Mouse (Mus musculus) embryonic fibroblast, embryonic 13.5 days (primary cell): ENCODE data around the gene Haus2. TPM values are rescaled to one million over a fixed set of nuclear protein-coding genes. Genes with fewer than 3 reads are reported as not detected.

Experiments
- H3K27ac ChIP-seq: 2 replicates; pipeline ENCODE4 v1.5.1; 2012; ENCODE audit warnings: low read length, control low read depth, inconsistent platforms; ENCODE audit not compliant: insufficient read depth
- H3K4me1 ChIP-seq: 2 replicates; pipeline ENCODE4 v1.6.1; 2011; ENCODE audit warnings: low read length; ENCODE audit not compliant: control insufficient read depth, insufficient read depth
- H3K4me3 ChIP-seq: 2 replicates; pipeline ENCODE4 v1.5.1; 2011; ENCODE audit warnings: mild to moderate bottlenecking, control low read depth, low read length; ENCODE audit not compliant: insufficient read depth
- CTCF ChIP-seq: IDR thresholded peaks from 2 replicates; pipeline ENCODE4 v1.5.1; 2011; ENCODE audit warnings: mild to moderate bottlenecking, control low read depth, low read length, moderate library complexity, borderline replicate concordance; ENCODE audit not compliant: insufficient read depth
- POLR2A ChIP-seq: IDR thresholded peaks from 2 replicates; pipeline ENCODE4 v1.6.1; 2011; ENCODE audit warnings: low read depth, mild to moderate bottlenecking, control low read depth, low read length, moderate library complexity
- polyA plus RNA-seq: library from polyadenylated mRNA; stranded (reverse); fragments of >200 nt; gene quantifications from 2 replicates; pipeline ENCODE4 v1.2.4, GENCODE M21; 2011; ENCODE audit warnings: low read depth; ENCODE audit not compliant: missing spikeins, insufficient read length

Gene Haus2
- polyA plus RNA-seq, 1 experiment, result 26.0 TPM

- TF ChIP-seq POLR2A, result no peak
- TF ChIP-seq CTCF, result no peak
- peaks cover 6% of the 10 kb centered on the region for H3K4me1 ChIP-seq
- H3K27ac ChIP-seq, result no peak overlapping the region
These were observed 50.1 kb downstream of the Haus2 start for GRCm38 (mm10) chr2:120659318-120659717.

DNA sequence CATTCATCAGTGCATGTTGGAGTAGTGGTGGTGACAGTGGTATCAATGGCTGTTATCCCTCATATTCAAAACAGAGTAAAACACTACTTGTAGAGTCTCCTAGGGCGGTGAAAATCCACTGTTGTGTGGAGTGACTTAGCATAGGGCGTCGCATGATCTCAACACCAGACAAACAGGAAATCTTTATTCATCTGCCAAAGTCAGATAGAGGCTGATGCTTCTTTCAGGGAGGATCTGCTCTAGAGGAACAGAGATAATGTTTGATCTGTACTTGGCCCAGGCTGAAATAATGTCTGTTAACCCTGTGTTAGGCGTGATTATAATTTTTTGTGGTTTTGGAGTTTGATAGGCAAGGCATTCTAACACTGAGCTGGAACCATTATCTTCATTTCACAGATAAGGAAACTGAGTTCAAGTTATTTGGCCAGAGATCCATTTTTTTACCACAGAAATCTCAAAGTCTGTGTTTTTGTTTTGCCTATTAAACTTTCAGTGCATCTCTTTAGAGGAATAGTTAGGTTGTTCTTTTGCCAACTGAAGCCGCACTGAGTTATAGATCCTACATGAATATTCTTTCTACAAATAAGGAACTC, 51.4 kb downstream of the Haus2 start:
- peaks cover 6% of the 10 kb centered on the region for H3K4me1 ChIP-seq
- TF ChIP-seq CTCF, result no peak
- no peak for TF ChIP-seq POLR2A
- no peak overlapping the region for H3K27ac ChIP-seq
- H3K4me3 ChIP-seq, result no peak overlapping the region

More at GRCm38 (mm10) chr2:120659318-120659717, 50.1 kb downstream of the Haus2 start:
- H3K4me3 ChIP-seq, result no peak overlapping the region

- Histone ChIP-seq H3K27ac (no peak overlapping the region), H3K4me1 (peaks cover 6% of the 10 kb centered on the region), H3K4me3 (no peak overlapping the region)
- TF ChIP-seq POLR2A, result no peak
- no peak for TF ChIP-seq CTCF
These were observed 53.6 kb downstream of the Haus2 start for GRCm38 (mm10) chr2:120662766-120663165.

DNA sequence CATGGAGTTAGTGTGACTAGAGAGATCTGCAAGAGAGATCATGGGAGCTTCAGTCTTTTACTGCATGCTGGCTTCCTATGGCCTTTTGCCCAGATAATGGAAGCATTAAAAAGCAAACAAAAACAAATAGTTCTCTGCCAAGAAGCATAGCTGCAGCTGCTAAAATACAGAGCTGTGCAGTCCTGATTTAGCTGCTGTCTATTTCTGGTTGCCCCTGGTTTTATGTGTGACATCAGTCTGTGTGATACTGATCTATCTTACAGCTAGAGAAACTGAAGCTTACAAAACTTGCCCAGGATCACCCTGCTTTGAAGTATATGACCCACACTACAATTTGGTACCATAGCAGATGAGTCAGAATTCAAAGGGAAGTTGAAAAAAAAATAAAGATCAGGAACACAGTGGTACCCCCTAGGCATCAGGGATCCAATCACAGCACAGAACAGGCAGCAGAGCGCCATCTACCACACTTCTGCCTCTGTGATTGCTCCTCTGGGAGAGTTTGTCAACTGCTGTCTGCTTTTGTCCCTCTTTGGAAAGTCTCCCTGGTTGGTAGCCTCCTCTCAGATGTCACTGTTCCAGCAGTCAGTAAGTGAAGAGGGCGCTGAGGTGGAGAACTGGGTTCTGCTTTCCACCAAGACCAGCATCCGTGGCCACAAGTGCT, 54.4 kb downstream of the Haus2 start:
- Histone ChIP-seq H3K4me3 (no peak overlapping the region), H3K27ac (no peak overlapping the region), H3K4me1 (peaks cover 2% of the 10 kb centered on the region)
- no peak for TF ChIP-seq POLR2A
- TF ChIP-seq CTCF, result no peak

GRCm38 (mm10) chr2:120667446-120667845, 58.3 kb downstream of the Haus2 start:
- peaks cover 2% of the 10 kb centered on the region; the same call in 1 of the 2 replicates for H3K4me1 ChIP-seq
- H3K4me3 ChIP-seq, result no peak overlapping the region
- H3K27ac ChIP-seq, result no peak overlapping the region
- TF ChIP-seq POLR2A (no peak), CTCF (no peak)

DNA sequence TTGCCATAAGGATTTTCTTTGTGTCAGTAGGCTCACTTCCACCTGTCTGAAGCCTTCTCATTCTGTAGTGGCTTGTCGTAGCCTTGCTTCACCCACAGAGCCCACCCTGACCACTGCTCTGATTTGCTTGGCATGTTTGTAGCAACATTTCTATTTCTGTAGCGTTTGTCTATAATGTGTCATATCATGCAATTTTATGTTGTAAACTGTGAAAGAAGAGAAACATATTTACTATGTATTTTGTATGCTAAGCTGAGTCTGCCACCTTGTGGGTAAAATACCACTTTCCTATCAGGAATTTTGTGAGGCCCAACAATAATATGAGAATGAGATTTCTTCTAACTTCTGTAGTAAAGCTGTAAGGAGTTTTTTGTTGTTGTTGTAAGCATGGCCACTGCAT, 61.1 kb downstream of the Haus2 start:
- TF ChIP-seq CTCF (no peak), POLR2A (no peak)

More for the DNA sequence above, 61.1 kb downstream of the Haus2 start:
- no peaks in the 10 kb centered on the region for H3K4me1 ChIP-seq
- no peak overlapping the region for H3K27ac ChIP-seq
- H3K4me3 ChIP-seq, result no peak overlapping the region

Other genes with a start within 250 kb of the Haus2 start
- gene Ganc, start 205.5 kb upstream of the Haus2 start, polyA plus RNA-seq, result 7.3 and 11.1 TPM in 2 replicates
- 28.2 and 36.4 TPM in 2 replicates for gene Tmem87a, start 205.3 kb upstream of the Haus2 start, polyA plus RNA-seq
- not detected in 2 replicates for gene Capn3, start 153.4 kb upstream of the Haus2 start, polyA plus RNA-seq
- 102 and 106 TPM in 2 replicates for gene Zfp106, start 45.5 kb upstream of the Haus2 start, polyA plus RNA-seq
- 111 and 115 TPM in 2 replicates for gene Snap23, start 41.7 kb upstream of the Haus2 start, polyA plus RNA-seq
- 13.0 and 16.6 TPM in 2 replicates for gene Lrrc57, start 137 bp downstream of the Haus2 start, polyA plus RNA-seq
- gene Stard9, start 19.7 kb downstream of the Haus2 start, polyA plus RNA-seq, result 8.6 and 11.5 TPM in 2 replicates
- gene Cdan1, start 240.7 kb downstream of the Haus2 start, polyA plus RNA-seq, result 7.1 and 11.1 TPM in 2 replicates
- 12.3 and 15.7 TPM in 2 replicates for gene Ttbk2, start 241.2 kb downstream of the Haus2 start, polyA plus RNA-seq